Mouse (Mus musculus) myocyte (in vitro differentiated cells): ENCODE measurements around the gene Vmp1.

Source experiments
- CEBPB ChIP-seq: IDR thresholded peaks from 2 replicates; pipeline ENCODE4 v1.6.1; 2011; ENCODE audit warnings: mild to moderate bottlenecking, moderate library complexity; ENCODE audit not compliant: poor library complexity, insufficient read depth, severe bottlenecking
- POLR2A ChIP-seq: IDR thresholded peaks from one replicate; pipeline ENCODE4 v1.6.1; 2011; ENCODE audit warnings: low read depth, mild to moderate bottlenecking, control low read depth, moderate library complexity; ENCODE audit not compliant: insufficient read length

DNA sequence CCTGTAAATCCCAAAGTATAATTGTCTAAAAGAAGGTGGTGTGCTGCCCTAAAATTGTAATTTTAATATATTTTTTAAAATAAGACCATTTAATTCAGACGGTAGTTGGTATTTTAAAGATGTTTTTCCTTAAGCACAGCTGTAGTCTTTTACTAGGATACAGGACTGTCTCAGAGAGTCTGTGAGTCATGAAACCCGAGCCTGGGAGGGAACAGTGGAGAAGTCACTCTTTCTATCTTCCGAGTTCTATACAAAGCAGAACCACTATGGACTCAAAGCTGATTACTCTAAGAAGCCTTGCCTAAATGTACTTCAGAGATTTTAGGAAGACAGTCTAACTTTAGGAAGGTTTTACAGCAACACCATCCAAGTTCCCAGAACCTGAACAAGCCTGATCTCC, 81.5 kb downstream of the Vmp1 start:
- TF ChIP-seq POLR2A (no peak), CEBPB (no peak)
